Mouse (Mus musculus) olfactory bulb, adult 2 months (tissue): ENCODE measurements around the gene Prkag2.

Source experiments
- CTCF ChIP-seq: fragments of 200-500 bp; IDR thresholded peaks from 2 replicates; pipeline ENCODE4 v1.5.1; 2012; ENCODE audit warnings: low read depth, mild to moderate bottlenecking, low read length, moderate library complexity; ENCODE audit not compliant: insufficient read depth
- POLR2A ChIP-seq: fragments of 200-500 bp; IDR thresholded peaks from 2 replicates; pipeline ENCODE4 v1.6.1; 2012; ENCODE audit warnings: mild to moderate bottlenecking, low read depth, low read length, moderate library complexity; ENCODE audit not compliant: insufficient read depth

GRCm38 (mm10) chr5:24827173-24827572 lies 273.3 kb downstream of the Prkag2 start:
- no peak for TF ChIP-seq POLR2A
- no peak for TF ChIP-seq CTCF
